Mouse (Mus musculus) ES-E14 (cell line): ENCODE data around the gene Ptprg.

Source experiments
- CHD2 ChIP-seq: IDR thresholded peaks from 2 replicates; pipeline ENCODE4 v1.6.1; 2014; ENCODE audit warnings: mild to moderate bottlenecking, low read depth, low read length, inconsistent platforms
- HCFC1 ChIP-seq: IDR thresholded peaks from 2 replicates; pipeline ENCODE4 v1.6.1; 2012; ENCODE audit warnings: low read length, inconsistent platforms, borderline replicate concordance; ENCODE audit not compliant: insufficient read depth

- no peak for TF ChIP-seq CHD2
- TF ChIP-seq HCFC1 = no peak
Measured at GRCm38 (mm10) chr14:11617362-11617761, 64.0 kb downstream of the Ptprg start.
